Mouse (Mus musculus): Measurements from ENCODE around the gene Pif1. TPM values are rescaled to one million over a fixed set of nuclear protein-coding genes. Genes with fewer than 3 reads are reported as not detected.

Pif1 gene
- total and polyA plus RNA-seq, 3 experiments: 11.2 to 14.5 (median 12.2) TPM

DNA sequence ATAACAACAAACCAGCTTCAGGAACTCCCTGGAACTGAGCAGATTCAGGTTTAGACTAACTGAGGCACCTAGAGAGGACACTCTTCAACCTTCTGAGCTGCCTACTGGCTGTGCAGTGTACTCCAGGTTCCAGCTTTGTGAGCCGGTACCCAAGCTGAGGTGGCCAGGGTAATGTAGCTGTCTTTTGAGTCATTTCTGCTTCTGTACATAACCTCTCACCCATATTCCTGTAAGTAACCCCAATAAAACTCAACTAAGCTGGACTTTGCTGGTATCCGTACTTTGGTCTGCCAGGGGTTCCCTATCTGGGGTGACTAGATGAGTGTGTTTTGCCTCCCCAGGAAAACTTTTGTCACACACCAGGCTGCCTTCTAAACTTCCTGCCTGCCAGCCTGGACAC is 22.3 kb upstream of the Pif1 start:
- H3K27me3 ChIP-seq (replicated peaks): no peaks in the 10 kb centered on the region
- TF ChIP-seq CHD1 (IDR thresholded peaks at IDR 0.05; ENCODE audit: low read depth, low read length) (no peak), RAD21 (IDR thresholded peaks at IDR 0.05; ENCODE audit: low read depth, low read length) (no peak), MXI1 (IDR thresholded peaks at IDR 0.05; ENCODE audit: low read depth, low read length) (no peak), CHD2 (IDR thresholded peaks at IDR 0.05; ENCODE audit: low read length) (no peak), USF1 (IDR thresholded peaks at IDR 0.05; ENCODE audit: low read depth, low read length) (no peak), ZMIZ1 (IDR thresholded peaks at IDR 0.05; ENCODE audit: low read depth, low read length) (no peak), CTCF (conservative IDR thresholded peaks at IDR 0.05 in 1 of 2, IDR thresholded peaks at IDR 0.05 in 1 of 2; ENCODE audit: low read depth in 2 of 2, low read length in 2 of 2) (no peak), MAX (IDR thresholded peaks at IDR 0.05; ENCODE audit: low read length) (no peak), POLR2A (IDR thresholded peaks at IDR 0.05; ENCODE audit: low read depth, low read length) (no peak), IRF4 (IDR thresholded peaks at IDR 0.05; ENCODE audit: low read depth, low read length) (no peak), EP300 (IDR thresholded peaks at IDR 0.05; ENCODE audit: low read length) (no peak), ETS1 (conservative IDR thresholded peaks at IDR 0.05; ENCODE audit: low read depth, low read length) (no peak), KAT2A (IDR thresholded peaks at IDR 0.05; ENCODE audit: insufficient replicate concordance, low read length) (no peak), HCFC1 (IDR thresholded peaks at IDR 0.05; ENCODE audit: low read depth, low read length) (no peak), BHLHE40 (IDR thresholded peaks at IDR 0.05; ENCODE audit: low read depth, low read length) (no peak), MAFK (IDR thresholded peaks at IDR 0.05; ENCODE audit: insufficient replicate concordance, low read length) (no peak)
- H3K9me3 ChIP-seq (replicated peaks; ENCODE audit: low read length): no peaks in the 10 kb centered on the region
- dilution Hi-C loops (cut with MboI; ENCODE audit: extremely low pct_ligation_motif_present, extremely low pct_unique_long_range_greater_than_20kb, low sequenced_read_pairs): no loop called here
- no peak overlapping the region for H3K4me2 ChIP-seq (ENCODE audit: insufficient read depth, low read depth, poor library complexity, severe bottlenecking)
- peaks cover 14 to 45% of the 10 kb centered on the region in 2 experiments for H3K4me1 ChIP-seq (ENCODE audit: control insufficient read depth in 1 of 2, insufficient read depth in 2 of 2)
- no peak overlapping the region for H3K9ac ChIP-seq (ENCODE audit: insufficient read depth, low read depth)
- in situ Hi-C loops (cut with MboI; ENCODE audit: low pct_ligation_motif_present, low pct_unique_long_range_greater_than_20kb, low sequenced_read_pairs): no loop called here
- DNase-seq (ENCODE audit: extremely low read depth): no peak
- H3K79me2 ChIP-seq (replicated peaks; ENCODE audit: control insufficient read depth, extremely low read depth, insufficient read depth, poor library complexity, severe bottlenecking): peaks cover 7% of the 10 kb centered on the region
- H3K36me3 ChIP-seq (replicated peaks in 1 of 2; ENCODE audit: control insufficient read depth in 1 of 2, insufficient read depth in 1 of 2, low read length in 1 of 2): peaks cover 81 to 92% of the 10 kb centered on the region in 2 experiments
- no peak overlapping the region for H3K27ac ChIP-seq (ENCODE audit: insufficient read depth, low read depth)
- H3K4me3 ChIP-seq (replicated peaks in 1 of 3; ENCODE audit: low read depth in 2 of 3, low read length in 2 of 3, poor library complexity in 1 of 3): no peak overlapping the region

GRCm38 (mm10) chr9:65568787-65569186 is 18.2 kb upstream of the Pif1 start:
- Histone ChIP-seq H3K36me3 (replicated peaks in 1 of 2; ENCODE audit: control insufficient read depth in 1 of 2, insufficient read depth in 1 of 2, low read length in 1 of 2) (peaks cover 70 to 83% of the 10 kb centered on the region in 2 experiments), H3K4me1 (ENCODE audit: control insufficient read depth in 1 of 2, insufficient read depth in 2 of 2) (peaks cover 26 to 53% of the 10 kb centered on the region in 2 experiments), H3K4me2 (ENCODE audit: insufficient read depth, low read depth, poor library complexity, severe bottlenecking) (peak overlapping the region; percentile 58; the same call in 1 of the 2 replicates), H3K27ac (ENCODE audit: insufficient read depth, low read depth) (peak overlapping the region; percentile 63), H3K4me3 (replicated peaks in 1 of 3; ENCODE audit: low read depth in 2 of 3, low read length in 2 of 3, poor library complexity in 1 of 3) (no peak overlapping the region), H3K9me3 (replicated peaks; ENCODE audit: low read length) (no peaks in the 10 kb centered on the region), H3K9ac (ENCODE audit: insufficient read depth, low read depth) (peak overlapping the region; percentile 41), H3K27me3 (replicated peaks) (no peaks in the 10 kb centered on the region), H3K79me2 (replicated peaks; ENCODE audit: control insufficient read depth, extremely low read depth, insufficient read depth, poor library complexity, severe bottlenecking) (peaks cover 20% of the 10 kb centered on the region)
- dilution Hi-C loops (cut with MboI; ENCODE audit: extremely low pct_ligation_motif_present, extremely low pct_unique_long_range_greater_than_20kb, low sequenced_read_pairs): no loop called here
- in situ Hi-C loops (cut with MboI; ENCODE audit: low pct_ligation_motif_present, low pct_unique_long_range_greater_than_20kb, low sequenced_read_pairs): no loop called here
- DNase-seq (ENCODE audit: extremely low read depth): peak; percentile 76
- TF ChIP-seq MXI1 (IDR thresholded peaks at IDR 0.05; ENCODE audit: low read depth, low read length) (no peak), JUND (conservative IDR thresholded peaks at IDR 0.05; ENCODE audit: low read depth, low read length) (peak; percentile 93), JUN (IDR thresholded peaks at IDR 0.05; ENCODE audit: insufficient read depth, low read depth, low read length) (peak; percentile 87), ELF1 (IDR thresholded peaks at IDR 0.05; ENCODE audit: low read depth, low read length) (peak; percentile 78), ETS1 (conservative IDR thresholded peaks at IDR 0.05; ENCODE audit: low read depth, low read length) (peak; percentile 76), SIN3A (IDR thresholded peaks at IDR 0.05; ENCODE audit: low read length) (peak; percentile 61; the same call in 1 of the 2 replicates), POLR2A (IDR thresholded peaks at IDR 0.05; ENCODE audit: low read depth, low read length) (peak; percentile 38; the same call in 1 of the 2 replicates), EP300 (IDR thresholded peaks at IDR 0.05; ENCODE audit: low read length) (peak; percentile 74), BHLHE40 (IDR thresholded peaks at IDR 0.05; ENCODE audit: low read depth, low read length) (peak; percentile 62), TCF12 (IDR thresholded peaks at IDR 0.05; ENCODE audit: low read depth, low read length) (peak; percentile 35; the same call in 1 of the 2 replicates), MEF2A (IDR thresholded peaks at IDR 0.05; ENCODE audit: borderline replicate concordance, low read depth, low read length) (peak; percentile 34; the same call in 1 of the 2 replicates), GABPA (IDR thresholded peaks at IDR 0.05; ENCODE audit: insufficient replicate concordance, low read depth, low read length) (no peak), RAD21 (IDR thresholded peaks at IDR 0.05; ENCODE audit: low read depth, low read length) (no peak), MYC (IDR thresholded peaks at IDR 0.05; ENCODE audit: low read depth, low read length) (peak; percentile 56; the same call in 1 of the 2 replicates)
